Mouse (Mus musculus) frontal cortex, postnatal 10 days (tissue): ENCODE measurements around the gene Klhl7.
"Not testable (repeated sequence)": the region's sequence is repeated elsewhere in the genome, so short reads cannot be mapped to it uniquely, and the experiment has no call there.

ENCODE experiments used
- DNase-seq, 2 experiments: peaks; one replicate each; pipeline ENCODE4 v3.0.0; 2022; ENCODE audit warnings: low spot score in 2 of 2, mixed read lengths in 1 of 2

Gene Klhl7

DNA sequence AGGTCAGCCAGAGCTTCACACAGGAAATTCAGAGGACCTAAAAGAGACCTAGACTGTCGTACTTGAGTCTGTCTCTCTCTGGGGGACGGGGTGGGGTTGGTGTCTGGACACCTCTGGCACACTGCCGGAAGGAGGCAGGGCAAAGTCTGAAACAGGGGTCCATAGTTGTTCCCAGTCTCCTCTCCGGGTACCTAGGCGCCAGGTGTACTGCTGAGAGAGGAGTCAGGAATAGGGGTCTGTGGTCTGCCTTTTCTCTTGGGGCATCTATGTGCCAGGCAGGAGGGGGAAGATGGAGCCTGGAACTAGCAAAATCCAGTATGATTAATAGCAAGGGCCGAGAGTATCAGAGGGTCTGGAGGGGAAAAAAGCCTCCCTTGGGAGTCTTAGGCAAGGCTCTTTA lies 5.0 kb upstream of the Klhl7 start:
- DNase-seq, result no peak

DNA sequence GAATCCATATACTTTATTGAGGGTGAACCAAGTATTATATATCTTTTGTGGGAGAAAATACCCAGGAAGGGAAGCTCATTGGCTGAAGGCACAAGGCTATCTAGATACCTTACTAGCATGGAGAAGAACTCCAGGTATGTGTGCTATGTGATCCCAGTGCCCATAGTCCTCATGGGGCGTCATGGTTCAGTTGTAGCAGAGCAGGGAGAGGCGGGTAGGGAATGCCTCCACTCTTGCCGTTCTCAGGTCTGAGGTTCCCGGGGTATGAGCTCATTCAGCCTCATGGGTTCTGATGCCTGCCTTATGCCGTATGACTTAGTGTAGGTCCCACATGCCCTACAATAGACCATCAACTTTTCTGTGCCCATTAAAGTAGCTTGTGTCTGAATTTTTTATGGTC lies 4.5 kb upstream of the Klhl7 start:
- no peak for DNase-seq

DNA sequence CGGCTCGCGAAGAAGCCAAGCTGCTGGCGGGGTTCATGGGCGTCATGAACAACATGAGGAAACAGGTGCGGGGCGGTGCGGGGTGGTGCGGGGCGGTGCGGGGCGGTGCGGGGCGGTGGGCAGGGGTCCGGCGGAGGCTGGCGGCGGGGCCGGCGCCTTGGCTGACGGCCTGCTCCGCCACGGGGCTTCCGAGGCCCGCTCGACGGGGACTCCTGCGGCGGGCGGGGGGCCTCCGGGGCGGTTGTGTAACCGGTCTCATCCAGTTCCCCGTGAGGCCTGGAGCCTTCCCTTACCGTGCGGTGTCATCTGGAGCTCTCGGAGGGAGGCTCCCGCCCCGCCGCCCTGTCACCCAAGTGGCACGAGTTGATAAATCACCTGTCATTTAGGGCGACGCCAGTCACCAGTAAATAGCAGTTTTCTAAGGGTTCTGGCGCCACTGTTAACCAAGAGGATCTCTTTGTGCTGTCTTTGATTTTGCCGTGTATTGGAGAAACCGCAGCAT lies 456 bp downstream of the Klhl7 start:
- DNase-seq, result peak; percentile 61 to 65

DNA sequence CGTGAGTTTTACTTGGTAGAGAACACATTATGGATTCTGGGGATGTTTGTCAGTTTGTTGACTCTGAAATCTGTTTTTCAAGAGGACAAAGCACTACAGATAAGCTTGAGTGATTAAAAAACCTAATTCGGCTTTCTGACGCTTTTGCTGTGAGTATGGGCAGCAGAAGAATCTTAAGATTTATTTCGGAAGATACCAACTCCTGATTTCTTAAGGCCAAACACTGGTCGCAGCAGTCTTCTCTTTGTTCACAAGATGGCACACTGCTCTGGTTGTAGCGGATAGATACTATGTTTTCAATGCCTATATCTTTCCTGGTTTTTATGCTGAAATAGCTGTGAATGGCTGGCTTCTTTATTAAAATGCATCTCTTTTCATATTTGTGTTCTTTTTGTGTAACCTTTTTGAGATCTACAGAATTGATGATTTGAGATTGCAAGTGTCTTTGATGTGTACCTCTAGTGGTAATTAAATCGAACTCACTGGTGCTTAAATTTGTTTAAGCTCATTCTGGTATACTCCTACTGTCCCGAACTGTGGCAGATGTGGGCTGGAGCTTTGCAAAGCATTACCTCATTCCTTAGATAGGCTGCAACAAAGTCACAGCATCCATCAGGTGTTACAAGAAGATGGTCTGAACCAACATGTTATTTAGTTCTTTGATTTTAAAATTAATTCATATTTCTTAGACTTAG lies 1.2 kb downstream of the Klhl7 start:
- DNase-seq, result no peak

DNA sequence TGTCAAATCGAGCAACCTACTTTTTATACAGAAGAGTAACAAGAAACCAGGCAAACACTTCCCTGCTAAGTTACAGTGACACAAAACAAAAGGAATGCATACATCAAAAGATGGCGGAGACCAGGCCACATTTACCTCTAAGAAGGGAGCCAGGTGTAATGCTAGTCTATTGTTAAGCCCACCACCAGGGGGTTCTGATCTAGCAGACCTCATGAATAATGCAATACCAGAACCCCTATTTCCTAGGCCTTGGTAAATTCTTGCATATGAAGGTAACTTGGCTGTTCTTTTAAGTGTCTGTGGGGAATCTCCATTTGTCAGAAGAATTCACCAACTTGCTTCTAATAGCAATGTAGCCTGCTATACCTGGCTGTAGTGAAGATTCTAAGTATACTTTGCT lies 2.8 kb downstream of the Klhl7 start:
- DNase-seq, result not testable (repeated sequence)

DNA sequence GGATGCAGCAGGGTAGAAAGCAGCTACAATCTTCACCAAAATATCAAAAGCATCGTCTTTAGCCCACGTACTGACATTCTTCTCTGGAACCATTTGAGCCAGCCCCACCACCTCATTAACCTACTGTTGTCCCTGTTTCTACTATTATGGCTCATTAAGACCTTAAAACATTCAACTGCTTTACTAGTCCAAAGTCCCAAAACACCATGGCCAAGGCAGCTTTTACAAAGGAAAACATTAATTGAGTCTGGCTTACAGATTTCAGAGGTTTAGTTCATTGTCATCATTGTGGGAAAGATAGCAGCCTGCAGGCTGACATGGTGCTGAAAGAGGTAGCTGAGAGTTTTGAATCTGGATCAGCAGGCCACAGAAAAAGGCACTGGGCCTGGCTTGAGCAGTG lies 3.4 kb downstream of the Klhl7 start:
- no peak for DNase-seq

DNA sequence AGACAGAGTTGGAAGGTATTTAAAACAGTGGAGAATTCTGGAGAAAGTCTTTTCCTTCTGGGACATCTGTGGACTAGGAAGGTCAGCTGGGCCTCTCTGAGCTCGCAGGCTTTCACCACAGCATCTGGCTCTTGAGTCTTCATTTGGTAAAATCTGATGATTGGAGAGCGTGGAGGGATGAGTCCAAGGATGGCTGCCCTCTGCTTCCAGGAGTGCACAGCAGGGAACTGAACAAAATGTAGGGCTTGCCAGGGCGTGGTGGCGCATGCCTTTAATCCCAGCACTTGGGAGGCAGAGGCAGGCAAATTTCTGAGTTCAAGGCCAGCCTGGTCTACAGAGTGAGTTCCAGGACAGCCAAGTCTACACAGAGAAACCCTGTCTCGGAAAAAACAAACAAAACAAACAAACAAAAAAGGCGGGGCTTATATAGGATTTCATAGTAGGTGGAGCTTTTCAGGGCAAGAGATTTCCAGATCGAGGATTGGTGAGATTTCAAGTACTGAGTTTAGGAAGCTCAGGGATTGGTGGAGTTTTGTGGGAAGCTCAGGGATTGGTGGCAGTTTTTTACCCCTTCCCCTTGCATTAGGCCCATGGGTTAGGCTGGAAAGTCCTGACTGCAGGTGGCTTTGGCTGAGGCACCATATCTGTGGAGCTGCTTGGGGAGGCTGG lies 6.8 kb downstream of the Klhl7 start:
- no peak for DNase-seq

DNA sequence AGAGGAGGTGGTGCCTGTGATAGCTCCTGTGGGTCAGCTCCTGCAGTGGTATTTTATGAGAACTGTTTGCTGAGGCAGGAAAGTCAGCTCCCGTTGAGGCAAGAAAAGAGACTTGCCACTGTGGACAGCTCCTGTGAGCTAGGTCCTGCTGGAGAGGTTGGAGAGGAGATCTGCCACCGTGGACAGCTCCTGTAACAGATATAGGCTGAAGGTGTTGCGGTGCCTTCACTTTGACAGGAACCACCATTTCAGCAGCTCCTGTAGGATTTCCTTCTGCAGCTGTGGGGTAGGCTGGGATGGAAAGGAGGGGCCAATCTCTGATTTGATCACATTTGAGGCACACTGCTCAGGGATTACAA lies 7.3 kb downstream of the Klhl7 start:
- no peak for DNase-seq

DNA sequence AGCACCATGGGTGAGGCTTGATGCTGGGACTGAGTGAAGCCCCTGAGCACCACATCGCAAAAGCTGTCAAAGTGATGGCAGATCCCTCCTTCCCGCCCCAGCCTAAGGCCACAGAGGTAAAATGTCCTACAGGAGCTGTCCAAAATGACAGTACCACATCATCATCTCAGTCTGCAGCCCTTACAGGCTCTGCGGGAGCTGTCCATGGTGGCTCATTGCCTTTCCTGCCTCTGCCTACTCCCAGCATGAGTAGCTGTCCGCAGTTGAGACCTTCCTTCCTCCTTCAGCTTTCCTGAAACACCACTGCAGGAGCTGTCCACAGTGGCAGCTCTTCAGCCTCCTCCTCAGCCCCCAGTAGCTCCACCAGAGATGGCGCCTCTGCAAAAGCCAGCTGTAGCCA lies 9.7 kb downstream of the Klhl7 start:
- DNase-seq, result no peak

DNA sequence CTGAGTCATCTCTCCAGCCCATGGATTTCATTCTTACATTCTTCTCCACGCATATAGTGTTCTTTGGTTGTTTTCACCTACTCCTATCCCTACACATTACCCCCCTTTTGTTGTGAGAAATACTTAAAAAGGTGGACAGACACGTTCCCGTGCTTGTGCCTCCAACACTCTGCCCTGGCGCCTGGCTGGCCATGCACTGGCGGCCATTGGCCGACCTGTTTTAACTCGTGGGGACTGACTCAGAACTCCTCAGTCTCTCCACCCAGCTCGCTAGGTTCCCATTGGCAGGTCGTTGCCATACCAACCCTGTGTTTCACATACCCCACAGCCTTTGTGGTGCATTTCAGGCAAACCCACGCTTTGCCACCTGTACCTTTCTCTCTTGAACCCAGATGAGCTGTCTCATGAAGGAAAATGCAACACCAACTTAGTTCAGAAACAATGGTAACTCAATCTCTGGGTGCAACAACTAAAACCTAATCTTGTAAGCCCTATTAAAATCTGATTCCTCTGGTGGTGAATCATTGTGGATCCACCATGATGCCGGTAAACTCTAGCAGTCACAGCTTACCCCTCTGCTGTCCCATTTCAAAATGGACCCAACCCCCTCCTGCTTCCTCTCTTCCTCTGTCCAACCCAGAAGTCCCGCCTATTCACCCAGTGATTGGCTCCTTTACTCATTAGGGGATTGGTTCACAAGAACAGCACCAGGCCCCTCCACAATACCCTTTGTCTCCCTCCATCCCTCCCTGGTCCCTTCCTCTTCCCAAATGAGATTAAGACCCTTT lies 11.9 kb downstream of the Klhl7 start:
- no peak for DNase-seq

DNA sequence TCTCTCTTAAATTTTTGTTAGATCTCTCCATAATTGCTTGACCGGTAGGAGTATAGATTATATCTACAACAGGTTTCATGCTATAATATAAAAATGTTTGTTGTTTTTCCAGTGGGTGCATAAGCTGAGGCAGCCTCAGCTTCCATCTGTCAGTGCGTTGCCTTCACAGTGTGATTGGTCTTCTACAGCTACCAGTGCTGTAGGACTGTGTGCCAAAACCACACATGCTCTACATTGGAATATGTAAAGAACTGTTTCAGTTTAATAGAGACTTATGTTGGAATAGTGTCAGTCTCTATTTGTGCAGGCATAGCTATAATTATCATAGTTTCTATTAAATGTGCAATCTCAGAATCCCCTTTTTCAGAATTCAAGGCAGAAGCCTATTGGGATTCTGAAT lies 21.8 kb downstream of the Klhl7 start:
- DNase-seq, result no peak

DNA sequence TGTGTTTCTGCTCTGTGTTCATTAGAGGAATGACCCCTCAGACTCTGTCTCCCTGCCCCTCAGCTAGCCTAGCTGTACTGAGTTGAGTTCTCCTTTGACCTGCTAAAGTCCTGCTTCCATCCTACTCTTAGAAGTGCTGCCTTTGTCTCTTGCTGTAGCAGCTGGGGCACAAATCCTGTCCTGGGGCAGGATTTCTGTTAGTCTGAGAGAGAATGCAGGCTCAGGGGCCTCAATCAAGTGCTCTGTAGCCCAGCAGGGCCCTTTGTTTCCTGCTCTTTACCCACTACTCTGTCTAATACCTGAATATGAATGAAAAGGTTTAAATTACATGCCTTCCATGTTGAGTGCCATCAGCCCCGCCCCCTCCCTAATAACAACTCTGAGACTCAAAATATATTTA lies 23.8 kb downstream of the Klhl7 start:
- DNase-seq, result no peak

DNA sequence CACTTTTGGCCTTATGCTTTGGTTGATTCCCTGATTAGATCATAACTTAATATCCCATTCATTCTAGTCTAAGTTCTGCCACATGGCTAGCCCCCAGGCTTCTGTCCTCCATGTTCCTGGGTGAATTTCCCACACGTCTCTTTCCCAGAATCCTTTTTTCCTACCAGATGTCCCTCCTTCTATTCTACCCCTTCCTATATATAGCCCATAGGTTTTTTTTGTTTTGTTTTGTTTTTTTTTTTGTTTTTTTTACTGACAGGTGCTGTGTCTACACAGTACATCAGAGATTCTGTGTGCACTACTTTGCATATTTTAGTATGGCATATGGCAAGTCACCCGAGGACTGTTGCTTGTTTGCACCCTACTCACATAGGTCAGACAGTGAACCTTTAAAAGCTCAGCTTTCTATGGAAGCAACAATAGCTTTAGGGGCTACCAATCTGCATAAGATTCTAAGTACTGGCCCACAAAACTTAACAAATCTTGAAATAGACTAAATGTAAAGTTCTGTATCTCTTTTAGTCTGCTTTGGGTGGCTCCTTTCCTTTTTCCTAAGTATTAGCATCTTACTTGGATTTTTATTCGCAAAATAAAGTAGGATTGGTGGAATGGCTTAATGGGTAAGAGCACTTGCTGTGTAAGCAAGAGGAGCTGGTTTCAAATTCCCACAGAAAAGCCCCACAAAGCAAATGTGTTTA lies 24.3 kb downstream of the Klhl7 start:
- no peak for DNase-seq

DNA sequence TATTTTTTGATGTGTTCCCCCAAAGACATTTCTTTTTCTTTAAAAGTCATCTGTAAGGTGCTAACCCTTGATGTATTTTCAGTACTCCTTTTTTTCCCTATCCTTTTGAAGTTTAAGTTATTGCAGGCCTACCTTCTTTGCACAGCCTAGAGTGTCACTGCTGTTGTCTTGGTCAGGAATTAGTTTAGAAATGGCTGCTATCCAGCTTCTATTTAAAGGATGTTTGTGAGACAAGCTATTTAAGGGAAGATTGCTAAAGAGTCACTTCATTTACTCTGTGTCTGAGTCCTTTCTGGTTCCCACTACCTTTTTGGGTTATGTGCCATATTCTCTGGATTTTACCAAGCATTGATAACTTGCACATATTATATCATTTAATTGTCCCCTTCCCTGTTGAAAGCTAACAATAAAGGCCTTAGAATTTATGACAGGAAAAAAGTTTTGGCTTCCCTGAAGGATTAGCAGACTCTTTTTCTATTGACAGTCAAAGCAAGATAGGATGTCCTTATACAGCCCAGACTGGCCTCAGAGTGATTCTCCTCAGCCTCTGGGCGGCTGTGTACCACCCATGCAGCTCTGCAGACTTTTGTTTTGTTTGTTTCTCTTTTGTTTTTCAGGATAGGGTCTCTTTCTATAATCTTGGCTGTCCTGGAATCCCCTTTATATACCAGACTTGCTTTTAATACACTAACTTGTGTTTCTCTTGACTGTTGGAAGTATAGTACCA lies 25.7 kb downstream of the Klhl7 start:
- DNase-seq, result no peak

DNA sequence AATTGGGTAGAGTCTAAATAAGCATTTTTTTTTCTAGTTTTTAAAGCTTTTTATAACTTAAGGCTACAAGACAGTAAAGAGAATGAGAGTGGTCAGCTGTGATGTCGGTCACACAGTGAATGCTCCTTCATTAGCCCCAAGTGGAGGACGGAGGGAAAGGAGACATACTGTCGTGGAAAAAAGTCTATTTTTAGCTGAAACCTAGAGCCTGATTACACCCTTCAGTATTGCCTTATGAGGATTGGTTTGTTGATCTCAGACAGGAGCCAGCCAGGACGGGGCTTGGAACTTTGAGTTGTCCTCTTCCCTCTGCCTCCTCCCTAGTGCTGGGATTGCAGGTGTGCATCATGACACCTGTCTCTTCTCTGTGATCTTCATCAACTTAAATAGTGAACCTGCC lies 26.6 kb downstream of the Klhl7 start:
- DNase-seq, result no peak

DNA sequence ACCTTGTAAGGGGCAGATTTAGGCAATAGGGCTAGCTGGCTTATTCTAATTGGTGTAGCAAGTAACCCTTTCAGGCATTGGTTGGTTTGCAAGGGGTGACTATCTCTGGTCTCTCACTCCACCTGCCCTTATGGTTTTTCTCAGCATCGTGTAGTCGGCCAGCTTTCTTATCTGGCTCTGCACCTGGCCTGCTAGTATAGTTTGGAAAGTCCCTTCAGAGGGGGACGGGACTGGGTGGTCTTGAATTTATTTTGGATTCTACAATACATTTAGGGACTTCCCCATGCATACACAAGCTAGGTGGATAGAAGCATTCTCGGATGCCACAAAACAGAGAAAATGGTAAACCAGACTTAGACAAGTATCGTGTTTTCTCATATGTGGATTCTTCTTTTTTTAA lies 46.6 kb downstream of the Klhl7 start:
- no peak for DNase-seq

DNA sequence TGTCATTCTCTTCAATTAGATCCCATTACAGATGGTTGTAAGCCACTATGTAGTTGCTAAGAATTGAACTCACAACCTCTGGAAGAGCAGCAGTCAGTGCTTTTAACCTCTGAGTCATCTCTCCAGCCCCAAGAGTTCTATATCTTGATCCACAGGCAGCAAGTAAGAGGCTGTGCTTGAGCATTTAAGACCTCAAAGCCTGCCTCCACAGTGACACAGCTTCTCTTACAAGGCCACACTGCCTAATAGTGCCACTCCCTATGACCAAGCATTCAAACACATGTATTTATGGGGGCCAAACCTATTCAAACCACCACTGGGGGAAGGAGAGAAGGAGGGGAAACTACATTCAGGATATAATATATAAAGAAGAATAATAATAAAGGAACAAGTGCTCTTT lies 51.8 kb downstream of the Klhl7 start:
- no peak for DNase-seq

DNA sequence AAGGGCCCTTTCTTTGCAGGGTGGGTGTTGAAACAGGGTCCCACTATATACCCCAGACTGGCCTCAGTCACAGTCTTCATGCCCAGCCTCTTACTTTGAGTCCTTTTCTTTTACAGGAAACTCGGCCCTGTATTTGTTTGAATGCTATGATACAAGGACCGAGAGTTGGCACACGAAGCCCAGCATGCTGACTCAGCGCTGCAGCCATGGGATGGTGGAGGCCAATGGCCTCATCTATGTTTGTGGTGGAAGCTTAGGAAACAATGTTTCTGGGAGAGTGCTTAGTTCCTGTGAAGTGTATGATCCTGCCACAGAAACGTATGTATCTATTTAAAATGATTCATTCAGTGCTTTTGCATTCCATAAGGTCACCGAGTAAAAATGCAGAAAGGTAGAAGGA lies 56.4 kb downstream of the Klhl7 start:
- no peak for DNase-seq

DNA sequence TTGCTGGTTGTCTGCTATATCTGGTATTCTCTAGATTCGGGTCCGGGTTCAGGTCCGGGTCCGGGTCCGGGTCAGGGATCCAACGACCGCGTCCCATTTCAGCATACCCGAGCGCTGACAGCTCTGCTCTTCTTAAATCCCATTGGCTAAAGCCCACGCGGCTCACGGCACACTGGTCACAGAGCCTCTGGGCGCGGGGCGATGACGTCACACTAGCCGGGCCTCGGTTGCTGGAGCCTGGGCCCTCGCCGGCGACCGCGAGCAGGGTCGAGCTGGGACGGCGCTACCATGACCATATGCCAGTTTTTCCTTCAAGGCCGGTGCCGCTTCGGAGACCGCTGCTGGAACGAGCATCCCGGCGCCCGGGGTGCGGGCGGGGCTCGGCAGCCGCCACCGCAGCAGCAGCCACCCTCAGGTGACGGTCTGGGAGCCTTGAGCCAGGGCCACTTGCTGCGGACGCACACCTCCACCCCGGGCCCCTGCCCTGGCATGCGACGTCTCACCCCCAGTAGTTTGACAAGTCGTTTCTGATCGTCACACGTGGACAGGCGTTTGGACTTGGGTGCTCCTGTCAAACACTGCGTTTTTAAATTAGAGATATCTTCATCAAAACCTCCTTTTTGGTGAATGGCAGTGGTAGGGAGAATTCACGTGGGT lies 64.5 kb downstream of the Klhl7 start, which contains the start of gene Nupl2:
TSS of gene Nupl2 (plus strand) at position 175 of the 657 bp plus-strand sequence.
- DNase-seq, result peak; percentile 91 to 94

DNA sequence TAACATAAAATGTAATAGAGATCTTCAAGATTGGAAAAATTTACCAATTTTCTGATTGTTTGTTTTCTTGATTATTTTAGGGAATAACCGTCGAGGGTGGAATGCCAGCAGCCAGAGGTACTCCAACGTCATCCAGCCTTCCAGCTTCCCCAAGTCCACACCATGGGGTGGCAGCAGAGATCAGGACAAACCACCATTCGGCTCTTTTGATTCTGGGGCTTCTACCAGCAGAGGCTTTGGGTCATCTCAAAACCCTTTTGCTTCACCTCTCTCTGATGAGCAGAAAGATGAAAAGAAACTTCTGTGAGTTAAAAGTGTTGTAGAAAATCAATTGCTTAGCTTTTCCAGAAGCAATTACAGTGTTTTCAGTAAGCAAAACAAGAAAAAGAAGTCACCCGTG lies 66.9 kb downstream of the Klhl7 start:
- DNase-seq, result peak in 1 of 2 experiments; percentile 24

DNA sequence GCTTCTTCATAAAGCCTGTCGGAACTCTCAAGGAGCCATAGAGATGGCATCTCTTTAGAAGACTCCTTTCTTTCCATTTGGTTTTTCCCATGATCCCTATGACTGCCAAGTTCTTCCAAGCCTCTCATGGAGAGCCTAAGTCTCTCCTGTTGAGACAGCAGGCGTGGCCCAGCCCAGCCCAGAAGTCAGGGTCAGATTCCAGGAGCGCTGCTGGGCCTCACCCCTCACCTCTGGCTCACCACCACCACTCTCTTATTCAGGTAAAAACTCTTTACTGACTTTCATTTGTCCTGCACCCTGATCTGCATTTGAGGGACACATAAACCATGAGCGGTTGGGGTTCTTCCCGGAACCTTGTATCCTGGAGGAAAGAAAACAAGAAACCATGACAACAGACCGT lies 69.5 kb downstream of the Klhl7 start:
- DNase-seq, result no peak
